Mouse (Mus musculus) left cerebral cortex, adult 2 months (tissue): ENCODE measurements around the gene Plekha6. TPM values are rescaled to one million over a fixed set of nuclear protein-coding genes. Genes with fewer than 3 reads are reported as not detected.

Experiments used
- DNase-seq, 2 experiments: peaks; one replicate each; pipeline ENCODE4 v3.0.0; 2021 to 2022; ENCODE audit warnings: low spot score in 2 of 2, mixed read lengths in 1 of 2; ENCODE audit errors: extremely low spot score in 1 of 2
- H3K27ac ChIP-seq: fragments of 200-600 bp; 2 replicates; pipeline ENCODE4 v1.8.1; 2022
- H3K4me3 ChIP-seq: fragments of 200-600 bp; 2 replicates; pipeline ENCODE4 v1.8.1; 2022
- CTCF ChIP-seq: fragments of 200-600 bp; IDR thresholded peaks from 2 replicates; pipeline ENCODE4 v1.8.1; 2022; ENCODE audit warnings: antibody characterized with exemption, mild to moderate bottlenecking, moderate library complexity
- intact Hi-C: fragments of 180-260 bp; cut with DNase I; formaldehyde crosslinking; loops from one replicate; pipeline ENCODE4 v1.15.1; 2025
- total RNA-seq, 2 experiments: library from RNA; stranded (reverse); gene quantifications; 2 replicates each; pipeline ENCODE4 v1.2.3; 2021

Plekha6 gene
- total RNA-seq, 2 experiments from 2014 or later, result 94.2 to 96.3 TPM

DNA sequence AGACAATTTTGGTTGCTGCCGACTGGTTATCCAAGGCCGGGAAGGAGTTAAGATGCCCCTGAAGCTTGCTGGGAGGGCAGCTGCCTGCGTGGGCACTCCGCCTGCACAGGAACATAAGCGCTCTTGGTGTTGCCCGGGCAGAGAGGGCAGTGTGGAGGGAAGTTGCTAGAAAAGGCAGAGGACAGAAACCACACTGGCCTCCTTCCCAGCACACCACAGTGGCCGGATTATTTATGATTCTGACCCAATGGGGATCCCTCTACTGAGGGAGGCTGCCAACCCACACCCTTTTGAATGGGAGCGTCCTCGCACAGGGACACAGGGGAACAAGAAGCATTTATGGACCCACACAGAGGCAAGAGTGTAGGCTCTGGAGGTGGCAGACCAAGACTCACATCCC is 7.3 kb downstream of the Plekha6 start:
- intact Hi-C loops, result no loop called here
- TF ChIP-seq CTCF, result no peak
- no peak for DNase-seq

DNA sequence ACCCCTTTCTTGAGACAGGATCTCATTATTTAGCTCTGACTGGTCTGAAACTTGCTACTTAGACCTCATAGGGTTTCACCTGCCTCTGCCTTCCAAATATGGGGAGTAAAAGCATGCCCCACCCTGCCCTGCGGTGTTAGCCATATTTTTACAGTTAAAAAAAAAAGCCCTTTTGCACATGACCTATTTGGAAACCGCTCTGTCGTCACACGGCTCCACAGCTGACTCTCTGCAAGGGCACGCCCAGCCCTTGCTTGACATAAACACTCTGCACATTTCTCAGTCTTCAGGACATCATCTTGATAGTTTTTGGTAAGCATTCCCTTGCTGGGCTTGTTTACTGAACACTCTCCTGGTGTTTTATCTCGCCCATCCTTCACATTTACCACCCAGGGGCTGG is 11.1 kb downstream of the Plekha6 start:
- no peak for TF ChIP-seq CTCF
- no peak for DNase-seq
- no peak overlapping the region for H3K4me3 ChIP-seq
- intact Hi-C loops, result no loop called here
- no peak overlapping the region for H3K27ac ChIP-seq

More for the DNA sequence above, 7.3 kb downstream of the Plekha6 start:
- H3K27ac ChIP-seq, result no peak overlapping the region
- no peak overlapping the region for H3K4me3 ChIP-seq

DNA sequence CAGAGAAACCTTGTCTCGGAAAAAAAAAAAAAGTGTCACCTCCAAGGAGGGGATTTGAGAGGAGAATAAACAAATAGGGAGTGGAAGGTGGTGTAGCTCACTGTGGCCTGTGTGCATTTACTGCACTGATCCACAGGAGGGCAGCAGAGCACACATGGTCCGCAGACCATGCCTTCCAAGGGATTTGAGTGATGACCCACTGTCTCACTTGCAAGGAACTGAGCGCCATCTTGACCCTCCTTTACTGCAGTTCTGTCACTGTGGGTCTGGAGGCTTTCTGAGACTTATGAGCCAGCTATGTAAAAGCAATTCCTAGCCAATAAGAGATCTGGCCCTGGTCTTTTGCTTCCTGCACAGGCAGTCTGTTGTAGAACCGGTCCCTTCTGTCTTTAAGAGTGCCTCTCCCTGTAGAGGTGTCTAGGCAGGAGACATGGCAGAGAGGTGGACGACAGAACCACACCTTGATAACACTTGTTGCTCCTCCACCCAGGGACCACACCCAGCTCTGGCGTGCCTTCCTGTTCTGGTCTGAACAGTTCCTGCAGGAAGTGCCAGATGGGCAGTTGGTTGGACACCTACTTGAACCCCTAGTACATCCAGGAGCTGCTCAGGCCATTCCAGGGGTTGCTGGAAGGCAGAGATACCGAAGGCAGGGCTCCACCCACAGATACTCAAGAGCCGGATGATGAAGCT is 13.6 kb downstream of the Plekha6 start:
- Histone ChIP-seq H3K27ac (peak overlapping the region; percentile 70), H3K4me3 (no peak overlapping the region)
- DNase-seq, result peak; percentile 57 to 71
- intact Hi-C loops, result loop anchor here (1.0 kb wide), 2 partner anchors 130 to 176 kb away; no protein-coding TSS in a partner anchor
- TF ChIP-seq CTCF, result peak; percentile 93

DNA sequence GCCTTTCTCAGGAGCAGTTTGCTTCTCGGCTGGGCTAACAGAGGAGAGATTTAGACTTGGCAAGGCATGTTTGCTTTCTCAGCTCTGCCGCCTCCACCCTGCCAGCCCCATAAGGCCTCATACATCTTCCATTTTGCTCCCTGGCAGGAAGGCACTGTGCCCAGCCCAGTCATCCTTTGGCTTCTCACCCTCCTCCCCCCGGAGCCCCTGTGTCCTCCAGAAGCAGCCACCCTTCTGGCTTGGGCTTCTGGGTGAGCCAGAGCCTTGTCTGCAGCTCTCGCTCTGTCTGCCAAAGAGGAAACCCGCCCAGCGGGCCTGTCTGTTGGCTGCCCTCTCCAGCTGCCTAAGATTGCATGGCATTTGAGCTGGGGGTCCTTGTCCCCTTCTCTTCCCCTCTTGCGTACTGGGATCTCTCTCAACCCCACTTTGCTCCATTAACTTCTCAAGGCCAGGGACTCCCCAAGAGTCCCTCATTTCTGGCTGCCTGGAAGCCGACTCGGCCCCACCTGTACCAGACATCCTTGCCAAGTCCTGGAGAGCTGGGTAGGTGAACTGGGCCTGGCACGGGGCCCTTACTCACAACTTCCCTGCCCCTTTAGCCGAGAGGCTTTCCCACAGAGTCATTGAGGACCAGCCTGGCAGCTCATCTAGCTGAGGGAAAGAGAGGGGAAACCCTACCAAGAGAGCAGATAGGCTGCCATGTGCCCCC is 14.9 kb downstream of the Plekha6 start:
- peak; percentile 35 to 65 for DNase-seq
- intact Hi-C loops, result no loop called here
- TF ChIP-seq CTCF, result no peak
- Histone ChIP-seq H3K4me3 (no peak overlapping the region), H3K27ac (peak overlapping the region; percentile 70)

DNA sequence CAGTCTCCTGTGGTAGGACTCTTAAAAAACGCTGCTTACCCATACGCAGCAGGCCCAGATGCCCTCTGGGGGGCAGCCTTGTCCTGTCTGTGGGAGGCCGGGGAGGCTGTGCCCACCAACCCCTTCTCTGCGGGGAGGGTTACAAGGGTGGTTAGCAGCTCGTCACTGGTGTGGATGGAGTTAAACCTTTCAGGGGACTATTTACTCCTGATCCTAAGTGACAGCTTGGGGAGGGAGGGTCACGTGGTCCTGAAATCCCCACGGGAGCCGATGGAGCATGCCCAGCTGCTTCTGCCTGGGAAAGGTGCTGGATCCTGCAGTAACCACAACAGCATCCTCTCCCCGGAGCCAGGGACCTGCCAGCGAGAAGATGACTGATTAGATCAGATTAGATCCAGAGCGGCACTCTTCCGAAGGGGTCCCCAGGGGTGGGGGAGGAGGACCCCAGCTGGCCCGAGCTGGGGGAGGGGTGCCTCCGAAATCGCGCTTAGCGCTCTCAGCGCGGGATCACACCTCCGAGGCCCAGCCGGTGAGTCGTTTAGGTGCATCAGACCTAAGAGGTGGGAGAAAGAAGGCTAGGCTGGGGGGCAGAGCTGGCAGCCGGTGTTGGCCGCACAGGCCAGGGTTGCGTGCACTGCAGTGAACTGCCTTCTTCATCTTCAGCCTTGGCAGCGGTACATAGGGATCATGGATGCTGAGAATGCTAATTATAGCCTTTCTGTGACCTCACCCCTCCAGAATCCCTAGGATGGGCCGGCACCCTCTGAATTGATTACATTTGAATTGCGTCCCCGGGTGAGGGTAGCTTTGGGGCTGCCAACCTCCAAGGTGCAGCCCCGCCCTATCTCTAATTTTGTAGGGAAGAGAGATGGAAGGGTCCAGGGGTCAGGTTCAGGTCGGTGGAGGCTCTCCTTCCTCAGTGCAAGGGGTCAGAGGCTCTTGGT is 17.3 kb downstream of the Plekha6 start:
- Histone ChIP-seq H3K4me3 (peak overlapping the region; percentile 88), H3K27ac (peak overlapping the region; percentile 97)
- peak; percentile 73 to 75 for DNase-seq
- TF ChIP-seq CTCF, result peak; percentile 89
- intact Hi-C loops, result loop anchor here (1.0 to 5.0 kb wide), 5 partner anchors 29 to 186 kb away; no protein-coding TSS in a partner anchor

DNA sequence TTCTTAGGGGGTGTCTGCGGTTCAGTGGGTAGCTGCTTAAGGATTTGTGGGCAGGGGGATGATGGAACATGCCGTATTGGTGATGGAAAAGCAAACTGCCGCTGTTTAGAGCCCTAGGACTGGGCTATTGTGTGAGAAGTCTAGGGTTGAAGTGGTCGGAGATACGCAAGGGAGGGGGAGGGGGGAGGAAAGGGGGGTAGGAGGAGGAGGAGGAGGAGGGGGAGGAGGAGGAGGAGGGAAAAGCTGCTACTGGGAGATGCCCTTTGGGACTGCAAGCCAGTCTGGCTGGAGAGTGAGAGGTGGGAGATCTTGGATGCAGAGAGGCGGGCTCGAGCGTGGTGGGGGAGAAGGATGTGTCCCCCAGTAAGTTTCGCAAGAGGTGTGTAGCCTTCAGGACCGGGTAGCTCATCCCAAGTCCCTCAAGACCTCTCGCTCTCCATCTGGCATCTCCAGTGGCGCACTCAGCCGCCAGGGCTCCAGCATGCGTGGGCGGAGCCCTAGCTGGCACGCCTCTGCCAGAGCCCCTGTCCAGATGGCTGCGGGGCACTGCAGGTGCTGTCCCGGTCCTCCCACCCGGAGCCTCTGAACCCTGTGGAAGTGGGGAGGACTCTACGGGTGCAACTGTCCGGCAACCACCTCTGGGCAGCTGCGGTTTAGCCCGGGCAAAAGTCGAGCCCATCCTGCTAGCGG is 18.2 kb downstream of the Plekha6 start:
- Histone ChIP-seq H3K27ac (peak overlapping the region; percentile 97), H3K4me3 (peak overlapping the region; percentile 88)
- DNase-seq, result peak; percentile 71
- intact Hi-C loops, result loop anchor here (1.0 to 5.0 kb wide), 5 partner anchors 28 to 185 kb away; no protein-coding TSS in a partner anchor
- peak; percentile 21 for TF ChIP-seq CTCF

DNA sequence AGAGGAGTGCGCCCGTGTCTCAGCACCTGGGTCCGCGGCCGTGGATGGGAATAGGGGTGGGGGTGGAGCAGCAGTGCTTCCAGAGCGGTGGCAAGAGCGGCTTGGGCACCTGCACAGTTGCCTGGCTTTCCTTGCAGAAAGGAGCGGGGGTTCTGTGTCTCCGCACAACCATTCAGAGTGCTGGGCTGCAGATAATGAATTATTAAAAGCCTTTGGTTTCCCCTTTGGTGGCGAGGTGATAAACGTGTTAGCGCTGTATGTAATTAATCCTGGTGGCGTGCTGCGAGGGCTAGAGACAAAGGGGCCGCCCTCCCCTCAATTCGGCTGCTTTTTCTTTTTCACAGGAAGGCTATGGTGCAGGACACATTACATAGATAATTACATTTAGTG is 18.7 kb downstream of the Plekha6 start:
- no peak for TF ChIP-seq CTCF
- peak overlapping the region; percentile 81 for H3K27ac ChIP-seq
- DNase-seq, result no peak
- peak overlapping the region; percentile 88 for H3K4me3 ChIP-seq
- intact Hi-C loops, result loop anchor here (1.0 to 5.0 kb wide), 5 partner anchors 28 to 185 kb away; no protein-coding TSS in a partner anchor

DNA sequence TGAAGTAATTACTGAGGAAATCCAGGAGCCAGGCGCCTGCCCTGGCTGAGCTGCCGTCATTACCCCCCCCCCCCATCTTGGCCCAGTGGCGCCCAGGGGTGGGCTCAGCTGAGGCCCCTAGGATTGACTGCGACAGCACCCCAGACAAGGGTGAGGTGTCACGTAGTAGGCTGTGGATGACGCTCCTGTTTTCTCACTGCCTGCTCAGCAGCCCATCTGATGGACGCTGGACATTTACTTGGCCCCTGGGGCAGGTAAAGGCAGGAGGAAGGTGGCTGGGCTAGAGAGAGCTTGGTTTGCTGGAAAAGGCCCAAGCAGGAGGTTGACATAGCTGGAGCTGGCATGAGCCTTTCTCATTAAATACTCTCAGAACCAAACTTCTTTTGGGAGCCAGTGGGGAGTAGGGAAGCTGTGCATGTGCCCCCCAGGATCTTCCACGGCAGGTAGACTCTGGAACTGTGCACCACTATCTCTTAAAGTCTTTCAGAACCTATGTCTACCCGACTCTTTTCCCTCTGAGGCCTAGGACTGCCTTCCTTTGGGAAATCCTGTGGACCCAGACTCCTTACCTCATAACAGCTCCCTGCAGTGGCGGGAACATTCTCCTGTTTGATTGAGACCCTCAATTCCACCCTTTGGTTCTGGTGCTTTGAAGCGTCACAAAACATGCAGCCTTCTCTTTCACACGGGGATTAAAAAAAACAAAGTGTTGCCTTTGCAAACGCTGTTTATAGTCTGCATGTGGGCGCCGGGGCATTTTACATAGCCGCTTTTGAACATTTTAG is 19.3 kb downstream of the Plekha6 start:
- DNase-seq, result no peak
- Histone ChIP-seq H3K27ac (peak overlapping the region; percentile 81), H3K4me3 (peak overlapping the region; percentile 88)
- TF ChIP-seq CTCF, result no peak
- intact Hi-C loops, result loop anchor here (5.0 kb wide), 2 partner anchors 104 to 184 kb away; no protein-coding TSS in a partner anchor

DNA sequence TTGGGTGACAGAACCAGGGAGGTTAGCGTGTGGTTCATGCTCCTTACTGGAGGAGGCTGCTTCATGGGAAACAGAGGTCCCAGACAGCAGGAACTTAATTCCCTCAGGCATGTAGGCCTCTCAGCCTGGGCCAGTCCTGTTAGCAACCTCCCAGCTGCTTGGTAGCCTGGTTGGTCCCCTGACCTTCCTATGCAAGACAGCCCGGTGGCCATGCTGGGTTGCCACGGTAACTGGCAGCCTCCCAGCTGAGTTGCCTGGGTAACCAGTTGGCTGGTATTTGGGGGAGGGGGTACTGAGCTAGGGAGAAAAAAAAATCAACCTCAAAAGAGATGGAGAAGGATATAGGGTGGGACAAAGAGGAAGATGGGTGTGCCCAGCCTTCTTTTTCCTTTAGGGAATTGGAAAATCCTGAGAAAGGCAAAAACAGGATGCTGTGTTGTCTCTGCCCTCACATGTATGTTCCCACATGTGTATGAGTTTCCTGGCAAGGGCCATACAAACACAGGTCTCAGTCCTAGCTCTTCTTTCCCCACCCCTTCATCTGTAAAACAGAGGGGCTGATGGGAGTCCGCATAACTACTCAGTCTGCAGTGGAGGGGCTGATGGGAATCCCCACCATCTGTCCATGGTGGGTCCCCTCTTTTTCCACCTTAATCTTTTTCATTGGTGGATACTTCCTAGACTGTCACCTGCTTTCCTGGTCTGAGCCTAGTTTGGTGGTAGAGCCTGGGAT is 24.1 kb downstream of the Plekha6 start:
- DNase-seq, result no peak
- Histone ChIP-seq H3K4me3 (no peak overlapping the region), H3K27ac (no peak overlapping the region)
- intact Hi-C loops, result no loop called here
- no peak for TF ChIP-seq CTCF

DNA sequence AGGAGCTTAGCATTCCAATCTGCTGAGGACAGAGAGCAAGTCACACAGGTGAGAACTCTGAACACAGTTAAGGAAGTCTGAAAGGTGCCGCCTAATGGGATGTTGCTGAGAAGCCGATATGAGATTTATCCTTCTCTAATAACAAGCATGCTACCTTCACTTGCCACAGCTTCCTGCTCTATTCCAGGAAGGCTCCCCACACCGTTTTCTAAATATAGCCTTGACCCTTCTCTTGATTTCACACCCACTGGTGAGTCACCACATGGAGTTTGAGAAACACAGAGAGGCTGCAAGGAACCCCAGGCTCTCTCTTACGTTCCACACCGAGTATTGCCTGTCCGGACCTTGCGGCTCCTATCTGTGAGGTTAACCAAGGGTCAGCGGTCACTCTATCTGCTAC is 24.7 kb downstream of the Plekha6 start:
- no peak for TF ChIP-seq CTCF
- Histone ChIP-seq H3K27ac (no peak overlapping the region), H3K4me3 (no peak overlapping the region)
- intact Hi-C loops, result no loop called here
- DNase-seq, result no peak
